Mouse (Mus musculus) ES-Bruce4 (cell line): ENCODE measurements around the gene Atg7.

ENCODE experiments used
- CTCF ChIP-seq: IDR thresholded peaks from one replicate; pipeline ENCODE4 v1.8.1; 2011; ENCODE audit warnings: low read depth, low read length
- POLR2A ChIP-seq: IDR thresholded peaks from one replicate; pipeline ENCODE4 v1.8.1; 2011; ENCODE audit warnings: low read length; ENCODE audit not compliant: insufficient read depth

DNA sequence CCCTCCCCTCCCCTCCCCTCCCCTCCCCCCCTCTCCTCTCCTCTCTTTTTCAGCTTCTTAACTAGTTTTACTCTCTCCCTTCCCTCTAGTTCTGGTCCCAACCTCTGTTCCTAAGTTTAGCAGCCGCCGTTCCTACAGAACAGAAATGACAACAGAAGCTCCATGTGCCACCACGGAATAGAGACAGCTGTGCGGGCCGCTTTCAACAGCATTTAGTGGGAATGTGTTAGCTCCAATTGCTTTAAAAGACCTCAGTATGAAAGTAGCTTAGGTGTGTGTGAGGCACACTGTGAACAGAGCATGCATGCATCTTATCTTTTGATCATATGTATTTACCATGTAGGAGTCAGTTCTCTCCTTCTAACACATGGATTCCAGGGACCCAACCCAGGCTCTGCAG is 79.1 kb downstream of the Atg7 start:
- TF ChIP-seq CTCF: no peak
- no peak for TF ChIP-seq POLR2A
